Mouse (Mus musculus) bone marrow macrophage, adult 2 months (primary cell): ENCODE measurements at regions not wholly inside any gene's neighbourhood (a gene's known extent, or its start where the extent isn't known, plus 50 kb on each side); places are given as distances from the start of the nearest gene placed in this dataset.
"Not testable (repeated sequence)": the region's sequence is repeated elsewhere in the genome, so short reads cannot be mapped to it uniquely, and the experiment has no call there.

Source experiments
- H3K27ac ChIP-seq: 2 replicates; pipeline ENCODE4 v1.5.1; 2012; ENCODE audit warnings: low read depth, low read length; ENCODE audit not compliant: insufficient read depth
- H3K4me1 ChIP-seq: 2 replicates; pipeline ENCODE4 v1.6.1; 2012; ENCODE audit warnings: low read length; ENCODE audit not compliant: control insufficient read depth, insufficient read depth
- H3K4me3 ChIP-seq: 2 replicates; pipeline ENCODE4 v1.5.1; 2012; ENCODE audit warnings: mild to moderate bottlenecking, low read length, moderate library complexity; ENCODE audit not compliant: insufficient read depth
- CTCF ChIP-seq: IDR thresholded peaks from 2 replicates; pipeline ENCODE4 v1.5.1; 2012; ENCODE audit warnings: low read depth, mild to moderate bottlenecking, low read length, moderate library complexity
- POLR2A ChIP-seq: IDR thresholded peaks from 2 replicates; pipeline ENCODE4 v1.6.1; 2012; ENCODE audit warnings: mild to moderate bottlenecking, low read depth, low read length, borderline replicate concordance

DNA sequence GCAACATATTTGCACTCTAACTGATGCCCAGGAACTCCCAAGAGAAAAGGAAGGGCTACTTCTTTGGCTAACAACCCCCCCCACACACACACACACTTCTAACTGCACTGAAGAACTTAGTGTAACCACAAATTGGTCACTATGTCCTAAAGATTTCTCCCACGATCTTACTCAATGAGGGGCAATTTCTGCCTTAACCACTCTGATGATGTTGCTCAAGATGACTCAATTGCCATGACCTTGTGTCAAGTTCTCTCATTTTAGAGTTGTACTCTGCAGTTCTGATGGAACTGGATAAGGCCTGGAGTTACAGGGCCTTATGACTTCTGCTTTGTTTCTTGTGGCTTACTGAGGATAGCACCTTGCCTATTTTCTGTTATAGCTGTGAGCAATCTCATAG is 81.7 kb downstream of the Sem1 start:
- no peaks in the 10 kb centered on the region for H3K4me1 ChIP-seq
- no peak overlapping the region for H3K4me3 ChIP-seq
- TF ChIP-seq CTCF (no peak), POLR2A (no peak)
- no peak overlapping the region for H3K27ac ChIP-seq

DNA sequence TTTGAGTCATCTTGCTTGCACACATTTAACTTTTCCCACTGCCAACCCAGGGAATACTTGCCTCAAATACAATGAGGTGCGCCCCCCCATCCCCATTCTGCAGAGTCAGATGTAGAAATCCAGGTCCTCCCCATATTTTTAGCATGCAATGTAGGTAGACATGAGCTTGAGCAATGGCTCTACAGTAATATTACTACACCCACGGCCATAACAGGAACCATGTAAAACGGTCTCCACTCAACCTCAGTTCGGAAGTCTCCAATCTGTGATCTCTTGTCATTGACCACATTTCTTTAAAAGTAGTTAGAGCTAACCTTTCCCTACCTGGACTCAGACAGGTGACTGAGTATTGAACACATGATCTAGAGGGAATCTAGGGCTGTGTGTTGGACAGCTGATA is 82.1 kb downstream of the Sem1 start:
- Histone ChIP-seq H3K27ac (no peak overlapping the region), H3K4me1 (no peaks in the 10 kb centered on the region), H3K4me3 (no peak overlapping the region)
- TF ChIP-seq POLR2A (no peak), CTCF (no peak)

DNA sequence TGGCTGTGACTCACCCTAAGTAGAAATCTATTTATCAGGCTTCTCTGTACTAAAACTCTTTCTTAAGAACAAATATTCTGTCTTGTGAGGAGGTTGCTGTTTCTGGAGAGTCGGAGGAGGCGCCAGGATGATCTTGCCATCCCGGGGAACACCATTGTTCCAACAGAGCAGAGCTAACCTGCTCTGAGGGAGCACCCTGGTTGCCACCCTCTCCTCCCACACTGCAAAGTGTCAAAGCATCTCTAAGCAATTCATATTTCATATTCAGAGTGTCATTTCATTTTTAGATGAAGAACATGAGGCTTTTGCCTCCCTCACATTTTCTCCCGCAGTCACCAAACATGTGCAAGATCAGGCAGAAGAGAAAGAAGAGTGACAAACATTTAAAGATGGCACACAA is 90.3 kb downstream of the Sem1 start:
- no peak overlapping the region for H3K4me3 ChIP-seq
- H3K4me1 ChIP-seq: no peaks in the 10 kb centered on the region
- TF ChIP-seq POLR2A: no peak
- TF ChIP-seq CTCF: no peak
- no peak overlapping the region for H3K27ac ChIP-seq

DNA sequence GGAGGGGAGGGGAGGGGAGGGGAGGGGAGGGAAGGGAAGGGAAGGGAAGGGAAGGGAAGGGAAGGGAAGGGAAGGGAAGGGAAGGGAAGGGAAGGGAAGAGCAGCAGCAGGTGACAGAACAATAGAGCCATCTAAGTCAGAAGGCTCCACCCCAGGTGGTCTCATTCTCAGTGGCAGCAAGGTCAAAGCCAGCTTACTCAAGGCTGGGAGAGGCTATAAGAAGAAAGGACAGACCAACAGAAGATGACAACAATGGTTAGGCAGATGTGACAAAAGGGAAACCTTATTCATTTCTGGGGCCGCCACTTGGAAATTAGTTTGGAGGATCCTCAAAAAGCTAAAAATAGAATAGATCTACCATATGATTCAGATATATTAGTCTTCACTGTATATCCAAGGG is 96.9 kb downstream of the Sem1 start:
- not testable (repeated sequence) for H3K4me1 ChIP-seq, H3K4me3 ChIP-seq, H3K27ac ChIP-seq

DNA sequence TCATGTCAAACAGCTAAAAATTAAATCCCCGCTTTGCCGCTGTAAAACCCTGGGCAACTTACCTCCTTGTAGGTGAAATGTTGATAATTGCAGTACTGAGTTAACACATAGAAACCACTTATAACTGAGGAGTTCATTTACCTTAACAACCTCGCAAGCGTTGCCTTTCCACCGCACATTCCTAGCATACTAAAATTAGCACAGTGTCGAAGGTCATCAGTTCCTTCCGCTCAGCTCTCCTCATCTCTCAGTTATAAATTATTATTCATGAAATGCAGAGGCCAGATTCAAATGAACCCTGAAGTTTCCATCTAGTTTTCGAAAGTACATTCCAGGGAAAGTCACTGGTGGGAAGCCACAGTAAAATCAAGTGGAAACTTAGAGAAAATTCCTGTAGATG is 108.1 kb downstream of the Sem1 start:
- no peak overlapping the region for H3K27ac ChIP-seq
- no peak overlapping the region for H3K4me3 ChIP-seq
- no peaks in the 10 kb centered on the region for H3K4me1 ChIP-seq
- TF ChIP-seq CTCF (no peak), POLR2A (no peak)

DNA sequence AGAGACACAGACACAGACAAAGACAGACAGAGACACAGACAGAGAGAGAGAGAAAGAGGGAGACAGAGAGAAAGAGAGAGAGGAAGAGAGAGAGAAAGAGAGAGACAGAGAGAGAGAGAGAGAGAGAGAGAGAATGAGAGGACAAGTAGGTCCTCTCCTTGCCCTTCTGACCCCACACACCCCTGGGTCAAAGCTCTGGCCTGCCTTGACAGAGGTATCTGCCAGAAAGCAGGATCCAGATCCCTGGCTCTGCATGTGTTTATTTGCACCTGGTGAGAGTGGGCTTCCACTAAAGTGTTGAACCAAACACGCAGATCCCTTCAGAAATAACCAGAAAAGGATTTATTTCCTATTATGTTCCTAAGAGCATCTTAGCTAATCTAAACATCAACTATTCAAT is 110.9 kb downstream of the Sem1 start:
- no peak for TF ChIP-seq CTCF
- no peak for TF ChIP-seq POLR2A
- H3K27ac ChIP-seq: no peak overlapping the region
- no peaks in the 10 kb centered on the region for H3K4me1 ChIP-seq
- H3K4me3 ChIP-seq: no peak overlapping the region

DNA sequence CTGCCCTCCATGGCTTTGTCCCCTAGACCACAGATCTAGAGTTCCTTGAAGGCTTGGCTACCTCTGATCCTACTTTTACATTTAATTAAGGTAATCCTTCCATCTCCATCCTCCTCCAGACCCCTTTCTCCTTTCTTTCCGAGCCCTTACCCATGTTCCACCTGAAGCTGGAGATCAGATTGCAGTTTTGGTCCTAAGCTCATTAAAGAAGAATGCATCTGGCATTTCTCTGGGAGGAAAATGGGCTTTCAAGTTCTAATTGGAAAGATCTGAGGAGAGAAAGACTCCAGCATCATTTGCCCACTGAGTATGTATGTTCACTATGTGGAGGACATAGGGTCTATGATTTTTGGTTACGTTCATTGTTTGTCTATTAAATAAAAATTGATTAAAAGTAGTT is 112.2 kb downstream of the Sem1 start:
- Histone ChIP-seq H3K4me3 (no peak overlapping the region), H3K27ac (no peak overlapping the region), H3K4me1 (no peaks in the 10 kb centered on the region)
- TF ChIP-seq CTCF (no peak), POLR2A (no peak)

DNA sequence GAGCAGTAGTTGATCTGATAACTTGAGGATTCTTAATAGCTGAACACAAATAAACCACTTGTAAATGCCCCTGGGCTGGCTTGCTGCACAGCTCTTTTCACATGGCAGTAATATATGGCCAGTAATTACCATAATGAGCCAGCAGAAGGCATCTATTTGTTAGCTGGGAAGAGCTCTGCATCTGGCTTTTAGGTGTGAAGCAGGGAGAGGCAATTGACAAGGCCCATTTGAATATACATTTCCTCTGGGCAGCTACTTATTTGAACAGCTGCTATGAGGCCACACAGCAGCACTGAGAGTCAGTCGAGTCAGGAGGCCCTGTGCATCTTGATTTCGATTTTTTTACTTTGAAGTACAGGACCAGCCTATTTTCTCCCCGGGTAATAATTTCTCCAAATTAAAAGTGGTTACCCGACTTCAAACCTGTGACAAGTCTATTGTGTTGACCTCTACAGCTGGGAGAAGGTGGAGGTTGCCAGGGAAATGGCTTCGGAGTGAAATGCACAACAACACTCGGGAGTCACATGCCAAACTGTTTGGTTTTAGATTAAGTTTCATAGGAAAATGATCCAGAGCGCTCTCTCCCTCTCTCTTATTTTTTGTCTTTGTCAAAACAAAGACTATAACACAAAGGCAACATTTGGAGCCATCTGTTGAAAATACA is 114.5 kb downstream of the Sem1 start:
- Histone ChIP-seq H3K4me3 (no peak overlapping the region), H3K4me1 (no peaks in the 10 kb centered on the region), H3K27ac (no peak overlapping the region)
- TF ChIP-seq CTCF: no peak
- TF ChIP-seq POLR2A: no peak

DNA sequence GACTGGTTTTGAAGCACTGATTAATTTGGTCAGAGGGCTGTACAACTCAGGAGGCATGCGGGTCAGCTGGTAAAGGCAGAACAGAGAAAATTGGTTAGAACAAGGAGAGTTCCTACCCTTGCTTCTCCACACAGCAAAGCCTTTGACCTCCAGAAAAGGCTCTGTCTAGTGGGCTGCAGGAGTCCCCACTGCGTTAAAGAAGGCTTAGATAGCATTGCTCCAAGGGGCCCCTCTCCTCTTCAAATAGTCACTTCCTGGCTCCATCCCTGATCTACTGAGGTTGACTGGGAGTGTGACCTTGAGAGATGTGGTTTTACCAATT is 118.6 kb downstream of the Sem1 start:
- Histone ChIP-seq H3K4me3 (no peak overlapping the region), H3K27ac (no peak overlapping the region), H3K4me1 (no peaks in the 10 kb centered on the region)
- TF ChIP-seq CTCF (no peak), POLR2A (no peak)

DNA sequence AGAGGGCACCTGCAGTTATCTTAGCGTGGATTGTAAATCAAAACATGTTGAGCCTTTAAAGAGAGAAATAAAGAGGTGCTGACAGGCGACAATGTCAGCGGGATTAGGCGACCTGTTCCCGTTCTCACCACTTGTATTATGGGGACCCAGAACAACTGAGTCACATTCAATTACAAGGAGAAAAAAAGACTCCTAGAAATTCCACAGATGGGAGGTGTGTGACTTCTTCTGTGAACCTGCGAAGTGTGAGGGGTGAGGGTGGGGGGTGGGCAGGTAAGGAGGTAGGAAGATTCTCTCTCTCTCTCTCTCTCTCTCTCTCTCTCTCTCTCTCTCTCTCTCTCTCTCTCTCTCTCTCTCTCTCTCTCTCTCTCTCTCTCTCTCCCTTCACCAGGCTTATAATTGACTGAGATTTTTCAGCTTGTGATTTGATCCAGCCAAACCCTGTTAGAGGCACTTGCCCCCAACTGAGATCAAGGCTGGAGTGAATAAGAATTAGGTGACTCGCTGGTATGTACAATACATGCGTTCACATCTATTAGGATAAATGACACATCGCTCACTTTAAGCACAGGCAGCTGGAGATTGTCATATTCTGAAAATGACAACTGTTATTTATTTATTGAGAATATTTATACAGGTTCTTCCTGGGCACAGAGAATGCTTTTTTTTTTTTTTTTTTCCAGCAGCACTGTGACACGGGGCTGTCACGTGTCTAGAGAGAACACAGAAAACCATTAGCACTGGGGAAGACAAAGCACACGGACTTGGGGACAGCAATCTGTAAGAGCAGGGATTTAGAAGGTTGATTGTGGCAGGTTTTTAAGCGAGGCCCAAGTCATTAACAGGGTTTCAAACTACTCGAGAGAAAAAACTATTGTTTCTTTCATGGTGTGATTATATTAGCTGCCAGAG is 119.2 kb downstream of the Sem1 start:
- Histone ChIP-seq H3K4me3 (no peak overlapping the region), H3K27ac (no peak overlapping the region), H3K4me1 (no peaks in the 10 kb centered on the region)
- no peak for TF ChIP-seq POLR2A
- TF ChIP-seq CTCF: no peak

DNA sequence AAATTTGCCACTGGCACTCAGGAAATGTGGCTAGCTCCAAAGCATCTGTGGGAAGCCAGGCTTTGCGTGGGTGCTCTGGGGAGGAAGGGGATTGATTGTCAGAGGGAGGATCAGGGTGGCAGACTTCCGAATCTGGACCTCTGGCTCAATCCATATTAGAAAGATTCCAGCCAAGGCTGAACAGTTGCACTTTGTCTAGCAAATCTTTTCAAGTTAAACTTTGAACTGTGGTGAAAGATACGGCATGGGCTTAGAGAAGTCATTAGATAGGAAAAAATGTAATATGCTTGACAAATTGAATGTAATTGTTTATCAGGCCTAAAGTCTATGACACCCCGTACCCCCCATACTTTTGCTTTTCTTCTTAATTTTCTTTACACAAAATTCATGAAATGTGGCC is 120.7 kb downstream of the Sem1 start:
- Histone ChIP-seq H3K4me3 (no peak overlapping the region), H3K4me1 (no peaks in the 10 kb centered on the region), H3K27ac (no peak overlapping the region)
- TF ChIP-seq POLR2A (no peak), CTCF (no peak)
